Mouse (Mus musculus) Patski (cell line): Measurements from ENCODE around the gene Olfr319. TPM values are rescaled to one million over a fixed set of nuclear protein-coding genes. Genes with fewer than 3 reads are reported as not detected.
"Not testable (repeated sequence)": the region's sequence is repeated elsewhere in the genome, so short reads cannot be mapped to it uniquely, and the experiment has no call there.

ENCODE experiments used
- ATAC-seq: fragments of 100-300 bp; one replicate; pipeline ENCODE4 v1.8.0; 2021
- CTCF ChIA-PET: fragments of 350-600 bp; sonication (Branson Sonifier 250); formaldehyde crosslinking; loops from one replicate; lab custom pipeline; 2022; ENCODE audit warnings: inconsistent platforms; lab: Charles Lee
- POLR2A ChIA-PET: fragments of 350-600 bp; sonication (Branson Sonifier 250); formaldehyde crosslinking; loops from one replicate; lab custom pipeline; 2022; ENCODE audit warnings: antibody characterized with exemption, inconsistent platforms; lab: Charles Lee
- DNase-seq: peaks from one replicate; pipeline ENCODE4 v3.0.0-alpha.2; 2011; ENCODE audit warnings: low read depth, low spot score
- H3K27me3 ChIP-seq: fragments of 371-371 bp; one replicate; pipeline ENCODE4 v1.5.1; 2021
- CTCF ChIP-seq: fragments of 100-300 bp; IDR thresholded peaks from one replicate; pipeline ENCODE4 v1.5.1; 2021
- in situ Hi-C: fragments of 300-500 bp; cut with MboI; formaldehyde crosslinking; loops from 3 replicates; pipeline ENCODE4 v1.11.1; 2018; ENCODE audit warnings: low pct_unique_long_range_greater_than_20kb, mixed read lengths
- polyA plus RNA-seq: library from polyadenylated mRNA; unstranded; gene quantifications from one replicate; pipeline ENCODE4 v1.2.3, GENCODE M21; 2021

Gene Olfr319
- polyA plus RNA-seq, 1 experiment from 2014 or later = not detected

GRCm38 (mm10) chr11:58733372-58733771, 34.4 kb downstream of the Olfr319 start:
- in situ Hi-C loops = loop anchor here (10.0 kb wide), 1 partner anchor 69 kb away; no protein-coding TSS in a partner anchor
- H3K27me3 ChIP-seq = peaks cover 8% of the 10 kb centered on the region
- CTCF ChIA-PET = no interaction called here
- no peak for TF ChIP-seq CTCF
- DNase-seq (no peak), ATAC-seq (no peak)
- POLR2A ChIA-PET = no interaction called here

GRCm38 (mm10) chr11:58738792-58739262, 39.9 kb downstream of the Olfr319 start, which contains the start of gene Olfr317:
Gene Olfr317, minus strand, starts transcription at chr11:58739212.
- POLR2A ChIA-PET = no interaction called here
- CTCF ChIA-PET = no interaction called here
- no peak for DNase-seq
- peaks cover 8% of the 10 kb centered on the region for H3K27me3 ChIP-seq
- TF ChIP-seq CTCF = no peak
- in situ Hi-C loops = loop anchor here (10.0 kb wide), 1 partner anchor 74 kb away; no protein-coding TSS in a partner anchor
- no peak for ATAC-seq

- DNase-seq, in situ Hi-C loops, ATAC-seq, CTCF ChIA-PET, POLR2A ChIA-PET: not testable (repeated sequence)
- H3K27me3 ChIP-seq = peaks cover 17% of the 10 kb centered on the region
Observed at GRCm38 (mm10) chr11:58751096-58751495, 52.1 kb downstream of the Olfr319 start.

- no peak for TF ChIP-seq CTCF
- ATAC-seq = no peak
- in situ Hi-C loops = no loop called here
- POLR2A ChIA-PET = no interaction called here
- peaks cover 21% of the 10 kb centered on the region for H3K27me3 ChIP-seq
- DNase-seq = no peak
- CTCF ChIA-PET = no interaction called here
Observed at GRCm38 (mm10) chr11:58752434-58752833, 53.5 kb downstream of the Olfr319 start, which contains the start of gene Olfr316. Gene Olfr316, plus strand, starts transcription at chr11:58752734.

Other genes with a start within 250 kb of the Olfr319 start
- not detected for gene Lypd9, start 246.2 kb upstream of the Olfr319 start, polyA plus RNA-seq
- 0.05 TPM for gene Olfr30, start 236.9 kb upstream of the Olfr319 start, polyA plus RNA-seq
- gene Olfr332, start 206.6 kb upstream of the Olfr319 start, polyA plus RNA-seq = 0.03 TPM
- not detected for gene Olfr331, start 196.6 kb upstream of the Olfr319 start, polyA plus RNA-seq
- not detected for gene Olfr330, start 164.3 kb upstream of the Olfr319 start, polyA plus RNA-seq
- not detected for gene Olfr329-ps, start 152.7 kb upstream of the Olfr319 start, polyA plus RNA-seq
- gene Olfr328, start 143.5 kb upstream of the Olfr319 start, polyA plus RNA-seq = not detected
- gene Olfr224, start 128.6 kb upstream of the Olfr319 start, polyA plus RNA-seq = not detected
- not detected for gene Olfr325, start 121.4 kb upstream of the Olfr319 start, polyA plus RNA-seq
- 0.08 TPM for gene Olfr324, start 104.0 kb upstream of the Olfr319 start, polyA plus RNA-seq
- 0.42 TPM for gene 2210407C18Rik, start 83.1 kb upstream of the Olfr319 start, polyA plus RNA-seq
- not detected for gene Olfr323, start 68.7 kb upstream of the Olfr319 start, polyA plus RNA-seq
- gene Trim58, start 58.7 kb upstream of the Olfr319 start, polyA plus RNA-seq = 0.04 TPM
- gene Olfr322, start 40.4 kb upstream of the Olfr319 start, polyA plus RNA-seq = not detected
- not detected for gene Olfr320, start 18.1 kb upstream of the Olfr319 start, polyA plus RNA-seq
- gene Olfr318, start 24.9 kb downstream of the Olfr319 start, polyA plus RNA-seq = 0.03 TPM
- gene Olfr317, start 40.0 kb downstream of the Olfr319 start, polyA plus RNA-seq = not detected
- gene Olfr316, start 53.6 kb downstream of the Olfr319 start, polyA plus RNA-seq = not detected
- not detected for gene Olfr315, start 74.0 kb downstream of the Olfr319 start, polyA plus RNA-seq
- not detected for gene Olfr314, start 83.8 kb downstream of the Olfr319 start, polyA plus RNA-seq
- gene Fam183b, start 102.8 kb downstream of the Olfr319 start, polyA plus RNA-seq = not detected
- not detected for gene Olfr313, start 115.8 kb downstream of the Olfr319 start, polyA plus RNA-seq
- gene Olfr312, start 130.1 kb downstream of the Olfr319 start, polyA plus RNA-seq = not detected
- gene Olfr311, start 140.1 kb downstream of the Olfr319 start, polyA plus RNA-seq = not detected
- gene Gm12258, start 148.0 kb downstream of the Olfr319 start, polyA plus RNA-seq = 6.8 TPM
- 6.4 TPM for gene 2810021J22Rik, start 168.1 kb downstream of the Olfr319 start, polyA plus RNA-seq
- 3.1 TPM for gene Zfp39, start 205.1 kb downstream of the Olfr319 start, polyA plus RNA-seq
- not detected for gene Btnl10, start 218.7 kb downstream of the Olfr319 start, polyA plus RNA-seq
- gene Rnf187, start 239.8 kb downstream of the Olfr319 start, polyA plus RNA-seq = 252 TPM
- gene Hist3h2ba, start 249.8 kb downstream of the Olfr319 start, polyA plus RNA-seq = 7.1 TPM